Mouse (Mus musculus) lung, embryonic 15.5 days (tissue): ENCODE measurements around the gene Peli2. TPM values are rescaled to one million over a fixed set of nuclear protein-coding genes. Genes with fewer than 3 reads are reported as not detected.

Experiments
- ATAC-seq: fragments of 200-750 bp; cut with Nextera tagmentation; 2 replicates; pipeline ENCODE4 v1.8.0; 2017; ENCODE audit warnings: moderate number of reproducible peaks, borderline replicate concordance; ENCODE audit not compliant: low FRiP score, low TSS enrichment; ENCODE audit errors: extremely low read depth
- H3K27ac ChIP-seq: fragments of 300-500 bp; sonication (generic); 2 replicates; pipeline ENCODE4 v1.5.1; 2015; ENCODE audit warnings: moderate library complexity, mild to moderate bottlenecking, inconsistent platforms
- H3K27me3 ChIP-seq: fragments of 300-500 bp; sonication (generic); 2 replicates; pipeline ENCODE4 v1.6.1; 2015; ENCODE audit warnings: inconsistent platforms
- H3K36me3 ChIP-seq: fragments of 300-500 bp; sonication (generic); 2 replicates; pipeline ENCODE4 v1.6.1; 2015; ENCODE audit warnings: inconsistent platforms
- H3K4me1 ChIP-seq: fragments of 300-500 bp; sonication (generic); 2 replicates; pipeline ENCODE4 v1.6.1; 2015; ENCODE audit warnings: inconsistent platforms
- H3K4me2 ChIP-seq: fragments of 300-500 bp; sonication (generic); 2 replicates; pipeline ENCODE4 v1.6.1; 2015; ENCODE audit warnings: inconsistent platforms, mild to moderate bottlenecking, moderate library complexity
- H3K4me3 ChIP-seq: fragments of 300-500 bp; sonication (generic); 2 replicates; pipeline ENCODE4 v1.5.1; 2015; ENCODE audit warnings: mild to moderate bottlenecking, inconsistent platforms
- H3K9ac ChIP-seq: fragments of 300-500 bp; sonication (generic); 2 replicates; pipeline ENCODE4 v1.6.1; 2015; ENCODE audit warnings: inconsistent platforms
- H3K9me3 ChIP-seq: fragments of 300-500 bp; sonication (generic); 2 replicates; pipeline ENCODE4 v1.6.1; 2016; ENCODE audit warnings: inconsistent platforms
- WGBS: fragments of 180-500 bp; shearing (Covaris S2); methylation state at CpG from one replicate; pipeline ENCODE4 v1.1.7; 2015; 5-methylcytosine and 5-hydroxymethylcytosine counted together
- polyA plus RNA-seq: library from polyadenylated mRNA; unstranded; fragments of >200 nt; fragmentation: Nextera tagmentation; extraction: Ambion mirVana; gene quantifications from 2 replicates; pipeline ENCODE4 v1.2.1, GENCODE M21; 2015

The Peli2 gene
- polyA plus RNA-seq, 1 experiment from 2014 or later = 15.1 TPM

DNA sequence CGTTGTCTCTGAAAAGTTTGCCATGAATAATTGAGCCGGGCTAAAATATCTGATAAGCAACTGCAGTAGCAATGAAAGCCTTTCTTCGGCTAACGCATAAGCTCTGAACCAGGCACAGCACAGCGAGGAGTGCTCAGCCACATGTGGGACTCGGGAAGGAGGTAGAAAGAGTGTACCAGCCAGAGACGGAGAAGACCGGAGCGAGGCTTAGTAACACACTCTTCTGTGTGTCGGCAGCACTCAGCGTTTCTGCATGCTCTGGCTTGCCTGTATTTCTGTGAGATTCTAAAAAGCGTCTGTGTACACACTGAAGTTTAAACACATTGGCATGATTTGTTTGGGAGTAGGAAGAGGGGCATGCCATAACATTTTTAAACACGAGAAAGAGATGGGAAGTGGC lies 34.5 kb downstream of the Peli2 start:
- no peaks in the 10 kb centered on the region for H3K27me3 ChIP-seq
- H3K4me3 ChIP-seq = no peak overlapping the region
- no peaks in the 10 kb centered on the region for H3K9me3 ChIP-seq
- no peaks in the 10 kb centered on the region for H3K36me3 ChIP-seq
- ATAC-seq = no peak
- H3K27ac ChIP-seq = no peak overlapping the region
- no peak overlapping the region for H3K4me2 ChIP-seq
- peaks cover 24% of the 10 kb centered on the region for H3K4me1 ChIP-seq
- no peak overlapping the region for H3K9ac ChIP-seq
- WGBS = 32% methylated on average over 13 of the region's 13 CpGs

DNA sequence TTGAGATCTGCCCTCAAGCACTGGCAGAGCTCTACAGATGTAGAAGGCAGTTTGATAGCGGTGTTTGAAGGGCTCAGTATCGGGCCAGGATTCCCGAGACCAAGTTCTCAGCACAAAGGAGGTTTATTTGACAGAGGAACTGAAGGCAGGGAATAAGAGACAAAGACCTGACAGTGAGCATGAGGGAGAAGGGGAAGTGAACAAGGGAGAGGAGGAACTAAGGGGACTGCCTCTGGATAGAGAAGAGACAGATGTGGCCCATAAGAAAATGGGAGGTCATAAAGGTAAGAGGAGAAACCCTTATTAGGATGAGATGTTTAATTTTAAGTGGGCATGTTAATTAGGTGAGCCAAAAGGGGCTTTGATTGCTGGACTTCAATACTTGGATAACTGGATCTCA lies 36.5 kb downstream of the Peli2 start:
- H3K4me2 ChIP-seq = no peak overlapping the region
- H3K27ac ChIP-seq = no peak overlapping the region
- WGBS = 88% methylated on average over 3 of the region's 3 CpGs
- no peak overlapping the region for H3K9ac ChIP-seq
- H3K36me3 ChIP-seq = no peaks in the 10 kb centered on the region
- ATAC-seq = no peak
- no peaks in the 10 kb centered on the region for H3K9me3 ChIP-seq
- no peaks in the 10 kb centered on the region for H3K27me3 ChIP-seq
- H3K4me3 ChIP-seq = no peak overlapping the region
- H3K4me1 ChIP-seq = peaks cover 24% of the 10 kb centered on the region

DNA sequence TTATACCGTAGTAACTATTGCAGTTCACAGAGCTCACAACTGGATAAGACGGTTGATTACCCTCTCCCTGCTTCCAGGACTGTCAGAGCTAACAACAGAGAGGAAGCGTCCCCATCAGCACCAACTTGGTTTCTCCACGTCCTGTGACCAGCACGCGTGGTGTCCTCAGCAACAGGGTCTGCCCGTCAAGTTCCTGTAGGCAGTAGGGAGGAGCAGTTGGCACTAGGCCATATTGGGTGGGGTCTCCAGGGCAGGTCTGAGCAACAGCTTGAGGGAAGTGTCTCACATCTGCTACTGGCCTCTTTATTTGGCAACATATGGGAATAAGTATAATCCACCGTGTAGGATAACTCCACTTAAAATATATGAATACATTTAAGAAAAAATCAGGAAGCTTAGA lies 37.2 kb downstream of the Peli2 start:
- no peak for ATAC-seq
- WGBS = 69% methylated on average over 8 of the region's 8 CpGs

DNA sequence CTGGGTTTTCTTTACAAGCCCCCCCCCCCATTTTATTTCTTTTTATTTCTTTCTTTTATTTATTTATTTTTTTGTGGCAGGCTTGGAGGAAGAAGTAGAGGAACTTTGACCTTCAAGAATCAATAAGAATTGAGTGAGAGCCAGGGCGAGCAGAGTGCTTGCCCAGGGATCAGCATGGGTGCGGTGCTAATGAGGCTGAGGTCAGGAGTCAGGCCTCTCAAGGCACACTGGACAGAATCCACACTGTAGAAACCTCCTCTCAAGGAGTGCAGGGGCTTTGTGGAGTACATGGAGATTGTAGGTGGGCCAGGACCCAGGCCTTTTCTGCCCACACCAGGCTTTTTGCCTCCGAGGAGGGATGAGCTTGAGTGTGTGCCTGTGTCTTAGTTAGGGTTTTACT lies 38.8 kb downstream of the Peli2 start:
- no peak for ATAC-seq
- Histone ChIP-seq H3K27me3 (no peaks in the 10 kb centered on the region), H3K9ac (no peak overlapping the region), H3K27ac (no peak overlapping the region), H3K36me3 (no peaks in the 10 kb centered on the region), H3K9me3 (no peaks in the 10 kb centered on the region), H3K4me2 (no peak overlapping the region), H3K4me1 (peaks cover 28% of the 10 kb centered on the region), H3K4me3 (no peak overlapping the region)
- 55% methylated on average over 3 of the region's 3 CpGs for WGBS

More for the DNA sequence above, 37.2 kb downstream of the Peli2 start:
- H3K9me3 ChIP-seq = no peaks in the 10 kb centered on the region
- H3K4me1 ChIP-seq = peaks cover 24% of the 10 kb centered on the region
- H3K27me3 ChIP-seq = no peaks in the 10 kb centered on the region
- H3K4me2 ChIP-seq = no peak overlapping the region
- H3K9ac ChIP-seq = no peak overlapping the region
- H3K36me3 ChIP-seq = no peaks in the 10 kb centered on the region
- no peak overlapping the region for H3K4me3 ChIP-seq
- H3K27ac ChIP-seq = no peak overlapping the region

DNA sequence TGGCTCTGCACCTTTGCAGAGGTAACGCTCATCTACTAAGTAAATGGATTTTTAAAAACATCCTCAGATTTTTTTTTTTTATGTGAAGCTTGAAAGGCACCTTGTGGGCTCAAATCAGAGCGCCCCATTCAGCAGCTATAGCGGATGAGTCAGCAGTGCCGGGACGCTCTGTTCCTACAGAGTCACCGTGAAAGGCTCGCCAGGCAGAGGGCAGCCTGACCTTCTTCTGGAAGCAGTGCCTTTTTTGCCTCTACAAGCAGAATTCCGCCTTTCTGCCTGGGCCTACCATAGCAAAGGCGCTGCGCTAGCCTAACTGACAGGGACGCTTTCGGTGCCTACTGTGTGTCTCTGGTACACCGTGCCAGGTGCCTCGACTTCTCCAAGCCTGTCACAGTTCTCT lies 41.8 kb downstream of the Peli2 start:
- ATAC-seq = no peak
- Histone ChIP-seq H3K36me3 (no peaks in the 10 kb centered on the region), H3K4me3 (no peak overlapping the region), H3K27ac (no peak overlapping the region), H3K9me3 (no peaks in the 10 kb centered on the region), H3K4me1 (peaks cover 39% of the 10 kb centered on the region), H3K9ac (no peak overlapping the region), H3K27me3 (no peaks in the 10 kb centered on the region), H3K4me2 (no peak overlapping the region)
- WGBS = 83% methylated on average over 14 of the region's 14 CpGs

DNA sequence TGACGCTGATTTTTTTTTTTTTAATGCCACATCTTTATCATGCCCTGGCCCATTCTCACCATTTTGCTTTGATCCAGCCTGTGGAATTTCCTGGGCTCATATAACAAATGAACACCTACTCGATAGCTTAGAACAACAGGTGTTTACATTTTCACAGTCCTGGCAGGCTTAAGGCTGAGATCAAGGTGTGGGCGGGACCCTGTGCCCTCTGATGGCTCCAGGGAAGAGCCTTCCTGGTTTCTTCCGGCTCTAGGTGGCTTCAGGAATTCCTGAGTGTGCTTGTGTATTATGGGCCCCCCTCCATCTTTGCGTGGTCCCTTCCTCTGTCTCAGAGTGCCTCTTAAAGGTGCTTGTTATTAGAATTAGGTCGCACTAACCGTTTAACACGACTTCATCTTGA lies 44.3 kb downstream of the Peli2 start:
- 35% methylated on average over 8 of the region's 8 CpGs for WGBS
- Histone ChIP-seq H3K9me3 (no peaks in the 10 kb centered on the region), H3K36me3 (no peaks in the 10 kb centered on the region), H3K27me3 (no peaks in the 10 kb centered on the region), H3K4me1 (peaks cover 42% of the 10 kb centered on the region), H3K9ac (no peak overlapping the region), H3K27ac (no peak overlapping the region), H3K4me3 (no peak overlapping the region), H3K4me2 (no peak overlapping the region)
- no peak for ATAC-seq

DNA sequence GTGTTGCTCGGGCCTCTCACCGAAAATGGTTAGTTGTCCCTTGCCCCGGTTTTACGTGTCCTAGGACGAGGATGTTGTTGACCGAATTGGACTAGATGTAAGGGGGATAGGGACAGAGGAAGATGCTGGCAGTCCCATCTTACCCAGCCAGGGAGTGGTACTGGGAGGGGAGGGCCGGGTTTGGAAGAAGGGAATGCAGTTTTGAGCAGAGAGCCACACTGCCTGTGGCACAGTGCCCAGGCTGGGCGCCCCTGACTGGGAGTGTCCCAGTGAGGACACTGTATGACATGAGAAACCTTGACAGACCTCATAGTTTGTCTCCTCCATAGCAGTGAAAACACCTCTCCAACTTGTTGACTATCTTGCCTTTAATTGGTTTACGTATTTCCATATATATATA lies 45.8 kb downstream of the Peli2 start:
- no peaks in the 10 kb centered on the region for H3K36me3 ChIP-seq
- peaks cover 57% of the 10 kb centered on the region for H3K4me1 ChIP-seq
- H3K4me2 ChIP-seq = no peak overlapping the region
- 81% methylated on average over 9 of the region's 9 CpGs for WGBS
- H3K4me3 ChIP-seq = no peak overlapping the region
- H3K9ac ChIP-seq = no peak overlapping the region
- no peak overlapping the region for H3K27ac ChIP-seq
- ATAC-seq = no peak
- H3K27me3 ChIP-seq = no peaks in the 10 kb centered on the region
- H3K9me3 ChIP-seq = no peaks in the 10 kb centered on the region

DNA sequence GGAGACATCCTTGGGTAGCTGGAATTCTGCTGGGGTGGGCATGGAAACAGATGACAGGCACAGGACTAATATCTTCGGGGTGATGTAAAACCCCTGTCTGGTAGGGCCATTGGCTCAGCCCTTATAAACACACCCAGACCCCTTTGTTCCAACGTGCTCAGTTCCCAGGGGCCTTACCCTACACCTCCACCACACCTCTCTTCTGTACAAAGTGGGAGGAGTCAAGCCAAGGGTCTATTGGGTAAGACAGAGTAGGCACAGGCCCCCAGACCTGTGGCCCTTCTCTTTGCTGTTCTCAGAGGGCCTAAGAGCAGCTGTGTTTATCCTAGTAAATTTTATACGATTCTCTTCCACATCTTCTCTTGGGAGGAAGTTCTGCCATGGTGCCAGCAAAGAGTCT lies 46.4 kb downstream of the Peli2 start:
- Histone ChIP-seq H3K9me3 (no peaks in the 10 kb centered on the region), H3K4me1 (peaks cover 63% of the 10 kb centered on the region), H3K27ac (no peak overlapping the region), H3K4me2 (no peak overlapping the region), H3K36me3 (no peaks in the 10 kb centered on the region), H3K4me3 (no peak overlapping the region), H3K9ac (no peak overlapping the region), H3K27me3 (no peaks in the 10 kb centered on the region)
- 45% methylated on average over 3 of the region's 3 CpGs for WGBS
- no peak for ATAC-seq

DNA sequence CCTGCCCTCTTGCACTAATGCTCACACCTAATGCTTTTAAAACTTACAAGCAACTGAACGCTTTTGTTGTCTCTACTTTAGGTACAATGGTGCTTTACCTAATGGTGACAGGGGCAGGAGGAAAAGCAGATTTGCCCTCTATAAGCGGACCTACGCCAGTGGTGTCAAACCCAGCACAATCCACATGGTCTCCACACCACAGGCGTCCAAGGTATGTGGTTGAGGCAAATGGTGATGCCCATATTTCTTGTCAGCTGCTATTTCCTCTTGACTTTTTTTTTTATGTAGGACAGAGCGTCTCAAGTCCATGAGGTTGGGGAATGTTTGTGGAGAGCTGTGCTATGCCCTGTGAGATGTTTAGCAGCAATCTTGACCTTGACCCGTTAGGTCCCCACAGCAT lies 47.5 kb downstream of the Peli2 start:
- WGBS = 57% methylated on average over 6 of the region's 6 CpGs

DNA sequence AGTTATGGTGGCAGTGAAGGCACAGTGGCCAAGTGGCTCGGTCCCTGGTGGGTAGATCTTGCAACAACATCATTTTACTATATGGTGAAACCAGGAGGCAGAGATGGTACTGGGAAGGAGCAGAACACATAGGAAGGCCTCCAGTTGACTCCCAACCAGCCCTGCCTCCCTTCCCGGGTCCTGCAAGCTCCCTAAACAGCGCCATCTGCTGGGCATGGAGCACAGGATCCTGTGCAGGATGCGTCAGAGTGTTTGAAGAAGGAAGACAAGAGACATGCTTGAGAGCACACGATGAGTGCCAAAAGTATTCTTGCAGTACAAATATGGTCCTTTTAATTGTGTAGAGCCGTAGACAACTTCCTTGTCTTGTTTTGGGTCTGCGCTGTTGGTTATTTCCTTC lies 49.3 kb downstream of the Peli2 start:
- Histone ChIP-seq H3K4me3 (no peak overlapping the region), H3K27me3 (no peaks in the 10 kb centered on the region), H3K9ac (no peak overlapping the region), H3K4me2 (no peak overlapping the region), H3K36me3 (no peaks in the 10 kb centered on the region), H3K4me1 (peaks cover 66% of the 10 kb centered on the region), H3K27ac (no peak overlapping the region), H3K9me3 (no peaks in the 10 kb centered on the region)
- WGBS = 55% methylated on average over 7 of the region's 7 CpGs
- ATAC-seq = no peak

More for the DNA sequence above, 47.5 kb downstream of the Peli2 start:
- no peaks in the 10 kb centered on the region for H3K36me3 ChIP-seq
- ATAC-seq = no peak
- H3K27me3 ChIP-seq = no peaks in the 10 kb centered on the region
- H3K9ac ChIP-seq = no peak overlapping the region
- H3K4me3 ChIP-seq = no peak overlapping the region
- H3K27ac ChIP-seq = no peak overlapping the region
- H3K4me2 ChIP-seq = no peak overlapping the region
- no peaks in the 10 kb centered on the region for H3K9me3 ChIP-seq
- peaks cover 72% of the 10 kb centered on the region for H3K4me1 ChIP-seq

DNA sequence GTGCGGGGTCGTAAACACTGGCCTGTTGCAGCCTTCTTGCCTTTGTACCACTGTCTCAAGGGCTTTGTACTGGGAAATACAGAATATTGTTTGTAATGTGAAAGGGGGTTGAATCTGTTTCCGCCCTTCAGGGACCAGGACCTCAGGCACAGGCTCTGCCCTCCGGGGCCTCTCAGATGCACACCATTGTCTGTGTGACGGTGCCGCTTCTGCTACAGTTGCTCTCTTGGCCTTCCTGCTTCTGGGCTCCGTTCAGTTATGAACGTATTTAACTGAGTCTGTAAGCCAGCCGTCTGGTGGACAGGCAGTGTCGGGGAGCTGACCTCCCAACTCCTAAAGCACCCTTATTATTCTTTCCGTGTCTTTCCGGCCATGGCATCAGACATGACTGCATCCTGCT lies 50.6 kb downstream of the Peli2 start:
- H3K4me1 ChIP-seq = peaks cover 56% of the 10 kb centered on the region
- 56% methylated on average over 12 of the region's 12 CpGs for WGBS
- H3K27me3 ChIP-seq = no peaks in the 10 kb centered on the region
- H3K9ac ChIP-seq = no peak overlapping the region
- H3K36me3 ChIP-seq = no peaks in the 10 kb centered on the region
- no peak overlapping the region for H3K4me3 ChIP-seq
- H3K4me2 ChIP-seq = no peak overlapping the region
- H3K27ac ChIP-seq = peak overlapping the region; percentile 41
- no peak for ATAC-seq
- H3K9me3 ChIP-seq = no peaks in the 10 kb centered on the region

DNA sequence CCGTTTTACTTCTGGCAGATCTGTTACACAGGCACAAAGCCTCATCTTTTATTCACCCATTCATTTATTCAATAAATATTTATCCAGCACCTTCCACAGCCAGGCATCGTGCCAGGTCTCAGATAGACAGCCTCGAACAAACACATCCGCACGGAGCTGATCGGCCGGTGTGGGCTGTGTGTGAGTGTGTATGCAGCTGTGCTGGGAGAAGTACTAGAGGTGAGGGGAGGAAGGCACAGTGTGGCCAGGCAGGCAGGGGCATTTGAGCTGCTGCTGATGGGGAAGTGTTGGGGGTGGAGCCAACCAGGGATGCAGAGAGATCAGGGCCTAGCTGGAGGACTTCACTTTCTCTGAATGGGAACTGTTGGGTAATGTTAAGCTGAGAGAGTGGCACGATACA lies 51.4 kb downstream of the Peli2 start:
- Histone ChIP-seq H3K9ac (no peak overlapping the region; the same call in 1 of the 2 replicates), H3K4me2 (no peak overlapping the region), H3K36me3 (no peaks in the 10 kb centered on the region), H3K4me1 (peaks cover 52% of the 10 kb centered on the region), H3K27ac (peak overlapping the region; percentile 9; the same call in 1 of the 2 replicates), H3K9me3 (no peaks in the 10 kb centered on the region), H3K27me3 (no peaks in the 10 kb centered on the region), H3K4me3 (no peak overlapping the region)
- peak; percentile 84 for ATAC-seq
- 6% methylated on average over 8 of the region's 8 CpGs for WGBS

DNA sequence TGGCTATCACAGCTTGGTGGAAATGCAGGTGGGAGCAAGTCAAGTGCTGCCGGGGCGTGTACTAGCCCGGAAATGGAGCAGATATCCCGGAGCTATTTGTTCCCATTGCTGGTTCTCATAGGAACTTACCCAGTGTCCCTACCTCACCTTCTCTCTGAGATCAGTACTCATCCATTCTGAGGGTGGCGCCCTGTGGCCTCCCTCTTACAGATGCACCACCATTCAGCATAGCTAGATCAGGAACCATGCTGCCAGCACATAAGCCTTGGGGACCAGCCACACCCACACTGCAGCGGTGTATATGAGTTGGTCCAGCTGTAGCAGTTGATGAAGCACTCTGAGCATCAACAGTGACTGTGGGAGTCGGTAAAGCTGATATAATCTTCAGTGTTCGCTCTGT lies 52.3 kb downstream of the Peli2 start:
- 79% methylated on average over 8 of the region's 8 CpGs for WGBS
- no peaks in the 10 kb centered on the region for H3K36me3 ChIP-seq
- 0 out of 2 replicates have a peak overlapping the region, but pooled peaks have one; percentile 47 for H3K27ac ChIP-seq

More for the DNA sequence above, 52.3 kb downstream of the Peli2 start:
- Histone ChIP-seq H3K4me1 (peaks cover 48% of the 10 kb centered on the region), H3K4me2 (no peak overlapping the region), H3K27me3 (no peaks in the 10 kb centered on the region), H3K9ac (no peak overlapping the region), H3K4me3 (no peak overlapping the region), H3K9me3 (no peaks in the 10 kb centered on the region)
- ATAC-seq = no peak
